Mouse (Mus musculus) kidney, embryonic 16.5 days (tissue): ENCODE data around the gene Casd1. TPM values are rescaled to one million over a fixed set of nuclear protein-coding genes. Genes with fewer than 3 reads are reported as not detected.

Experiments
- ATAC-seq: fragments of 200-750 bp; cut with Nextera tagmentation; 2 replicates; pipeline ENCODE4 v1.8.0; 2017; ENCODE audit warnings: moderate TSS enrichment; ENCODE audit not compliant: low FRiP score, low TSS enrichment
- H3K27ac ChIP-seq: fragments of 300-500 bp; sonication (generic); 2 replicates; pipeline ENCODE4 v1.5.1; 2014; ENCODE audit warnings: low read length
- H3K27me3 ChIP-seq: fragments of 300-500 bp; sonication (generic); 2 replicates; pipeline ENCODE4 v1.6.1; 2014; ENCODE audit warnings: low read length, control low read depth, mixed read lengths; ENCODE audit not compliant: insufficient read depth
- H3K36me3 ChIP-seq: fragments of 300-500 bp; sonication (generic); 2 replicates; pipeline ENCODE4 v1.6.1; 2014; ENCODE audit warnings: low read length, control low read depth, mixed read lengths; ENCODE audit not compliant: insufficient read depth
- H3K4me1 ChIP-seq: fragments of 300-500 bp; sonication (generic); 2 replicates; pipeline ENCODE4 v1.6.1; 2014; ENCODE audit warnings: low read length, control low read depth, mixed read lengths; ENCODE audit not compliant: insufficient read depth
- H3K4me2 ChIP-seq: fragments of 300-500 bp; sonication (generic); replicated peaks from 2 replicates; pipeline ENCODE4 v1.6.1; 2014; ENCODE audit warnings: low read depth, low read length
- H3K4me3 ChIP-seq: fragments of 300-500 bp; sonication (generic); 2 replicates; pipeline ENCODE4 v1.5.1; 2014; ENCODE audit warnings: mild to moderate bottlenecking, low read length
- H3K9ac ChIP-seq: fragments of 300-500 bp; sonication (generic); replicated peaks from 2 replicates; pipeline ENCODE4 v1.6.1; 2014; ENCODE audit warnings: low read length
- H3K9me3 ChIP-seq: fragments of 300-500 bp; sonication (generic); 2 replicates; pipeline ENCODE4 v1.6.1; 2016; ENCODE audit warnings: low read length, control low read depth
- WGBS: fragments of 180-500 bp; shearing (Covaris S2); extraction: QIAGEN DNeasy Blood & Tissue Kit; methylation state at CpG from one replicate; pipeline ENCODE4 v1.1.7; 2014; 5-methylcytosine and 5-hydroxymethylcytosine counted together
- polyA plus RNA-seq: library from polyadenylated mRNA; unstranded; fragments of >200 nt; fragmentation: Nextera tagmentation; extraction: Ambion mirVana; gene quantifications from 2 replicates; pipeline ENCODE4 v1.2.1, GENCODE M21; 2015

Gene Casd1
- polyA plus RNA-seq: 29.7 and 30.1 TPM in 2 replicates

- Histone ChIP-seq H3K9ac (peak within 1 kb of the TSS; percentile 98), H3K27ac (peak within 1 kb of the TSS; percentile 96), H3K4me3 (peak within 1 kb of the TSS; percentile 84), H3K4me2 (peak within 1 kb of the TSS; percentile 94), H3K27me3 (no peaks in the 10 kb centered on the region), H3K4me1 (peaks cover 24% of the 10 kb centered on the region), H3K9me3 (no peaks in the 10 kb centered on the region), H3K36me3 (no peaks in the 10 kb centered on the region)
- peak; percentile 88 for ATAC-seq
- WGBS: 0% methylated on average over 41 of the region's 64 CpGs
Measured at GRCm38 (mm10) chr6:4600658-4601296, at the start of gene Casd1. TSS of gene Casd1 (plus strand) at chr6:4600839.

GRCm38 (mm10) chr6:4555366-4555765 is 45.3 kb upstream of the Casd1 start:
- Histone ChIP-seq H3K4me1 (peaks cover 22% of the 10 kb centered on the region), H3K4me2 (no peak overlapping the region), H3K9ac (no peak overlapping the region), H3K36me3 (no peaks in the 10 kb centered on the region), H3K27me3 (peaks cover 3% of the 10 kb centered on the region; the same call in 1 of the 2 replicates), H3K27ac (no peak overlapping the region), H3K4me3 (no peak overlapping the region), H3K9me3 (no peaks in the 10 kb centered on the region)
- no peak for ATAC-seq
- 87% methylated on average over 6 of the region's 6 CpGs for WGBS

DNA sequence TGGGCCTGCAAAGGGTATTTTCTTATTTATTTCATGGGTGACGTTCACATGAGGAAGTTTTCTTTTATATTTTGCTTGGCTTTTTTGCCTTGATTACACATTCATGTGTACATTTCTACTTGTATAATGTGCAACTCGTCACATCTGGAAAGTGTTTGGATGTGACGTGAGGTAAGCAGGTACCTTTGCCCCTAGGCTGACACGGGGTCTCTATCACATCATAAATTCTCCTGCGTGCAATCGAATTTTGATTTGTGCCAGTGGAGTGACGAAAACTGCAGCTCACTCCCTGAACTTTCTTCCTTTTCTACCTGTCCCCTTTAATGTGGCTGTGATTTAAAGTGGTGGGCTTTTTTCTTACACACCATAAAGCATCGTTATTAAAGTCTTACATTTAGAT is 43.6 kb upstream of the Casd1 start:
- ATAC-seq: no peak
- H3K27ac ChIP-seq: no peak overlapping the region
- WGBS: 40% methylated on average over 8 of the region's 8 CpGs
- H3K4me2 ChIP-seq: no peak overlapping the region
- peaks cover 3% of the 10 kb centered on the region; the same call in 1 of the 2 replicates for H3K27me3 ChIP-seq
- H3K36me3 ChIP-seq: no peaks in the 10 kb centered on the region
- H3K9me3 ChIP-seq: no peaks in the 10 kb centered on the region
- peaks cover 36% of the 10 kb centered on the region for H3K4me1 ChIP-seq
- H3K9ac ChIP-seq: no peak overlapping the region
- no peak overlapping the region for H3K4me3 ChIP-seq

DNA sequence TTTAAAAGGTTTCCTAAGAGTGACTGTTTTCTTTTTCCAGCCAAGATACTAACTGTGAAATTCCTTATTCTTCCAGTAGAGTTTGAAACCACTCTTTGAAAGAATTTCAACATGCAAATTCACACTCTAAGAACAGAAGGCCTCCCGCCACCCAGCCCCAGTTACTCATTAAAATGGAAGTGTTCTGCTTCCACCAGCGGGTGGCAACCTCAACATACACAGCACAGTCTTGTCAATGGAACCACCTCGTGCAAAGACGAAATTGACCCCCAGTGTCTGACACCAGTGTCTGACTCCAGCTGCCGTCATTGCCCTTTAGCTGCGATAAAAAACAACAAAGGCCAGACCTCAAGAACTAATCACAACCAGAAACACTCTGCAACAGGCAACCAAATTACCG is 43.0 kb upstream of the Casd1 start:
- peaks cover 3% of the 10 kb centered on the region; the same call in 1 of the 2 replicates for H3K27me3 ChIP-seq
- no peak overlapping the region for H3K27ac ChIP-seq
- WGBS: 10% methylated on average over 7 of the region's 7 CpGs
- H3K4me2 ChIP-seq: peak overlapping the region; percentile 34; the same call in 1 of the 2 replicates
- no peak overlapping the region for H3K4me3 ChIP-seq
- H3K9ac ChIP-seq: no peak overlapping the region
- no peaks in the 10 kb centered on the region for H3K9me3 ChIP-seq
- peak; percentile 87 for ATAC-seq
- H3K36me3 ChIP-seq: no peaks in the 10 kb centered on the region
- peaks cover 36% of the 10 kb centered on the region for H3K4me1 ChIP-seq

GRCm38 (mm10) chr6:4561156-4561555 is 39.5 kb upstream of the Casd1 start:
- WGBS: 12% methylated on average over 11 of the region's 11 CpGs
- Histone ChIP-seq H3K27me3 (peaks cover 3% of the 10 kb centered on the region; the same call in 1 of the 2 replicates), H3K9ac (no peak overlapping the region), H3K27ac (0 out of 2 replicates have a peak overlapping the region, but pooled peaks have one; percentile 17), H3K4me3 (no peak overlapping the region), H3K36me3 (no peaks in the 10 kb centered on the region), H3K4me2 (peak overlapping the region; percentile 16; the same call in 1 of the 2 replicates), H3K9me3 (no peaks in the 10 kb centered on the region), H3K4me1 (peaks cover 31% of the 10 kb centered on the region)
- peak; percentile 78 for ATAC-seq

DNA sequence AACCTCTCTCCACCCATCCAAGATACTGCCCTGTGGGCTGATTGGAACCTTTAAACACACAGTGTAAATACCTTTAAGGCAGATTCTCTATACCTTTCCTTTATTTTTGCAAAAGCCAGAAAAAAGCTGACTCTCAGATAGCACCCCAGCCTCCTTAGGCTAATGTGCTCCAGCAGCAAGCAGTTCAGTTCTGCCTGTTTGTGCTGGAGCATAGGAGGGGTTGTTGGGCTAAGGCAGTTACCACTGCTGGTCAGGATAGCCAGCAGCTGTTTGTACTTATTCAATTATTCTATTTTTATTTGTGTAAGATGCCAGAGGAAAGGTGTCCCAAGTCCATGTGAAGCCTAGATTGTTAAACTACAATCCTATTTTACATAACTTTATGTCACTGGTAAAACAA is 39.0 kb upstream of the Casd1 start:
- H3K27me3 ChIP-seq: peaks cover 3% of the 10 kb centered on the region; the same call in 1 of the 2 replicates
- H3K4me1 ChIP-seq: peaks cover 31% of the 10 kb centered on the region
- H3K9me3 ChIP-seq: no peaks in the 10 kb centered on the region
- H3K36me3 ChIP-seq: no peaks in the 10 kb centered on the region
- H3K4me2 ChIP-seq: 0 out of 2 replicates have a peak overlapping the region, but pooled peaks have one; percentile 16
- no peak for ATAC-seq
- H3K27ac ChIP-seq: 0 out of 2 replicates have a peak overlapping the region, but pooled peaks have one; percentile 17
- no peak overlapping the region for H3K9ac ChIP-seq
- no peak overlapping the region for H3K4me3 ChIP-seq

GRCm38 (mm10) chr6:4562401-4562800 is 38.2 kb upstream of the Casd1 start:
- H3K27ac ChIP-seq: no peak overlapping the region
- 53% methylated on average over 1 of the region's 1 CpGs for WGBS
- ATAC-seq: no peak
- H3K9me3 ChIP-seq: no peaks in the 10 kb centered on the region
- H3K4me3 ChIP-seq: no peak overlapping the region
- peaks cover 27% of the 10 kb centered on the region for H3K4me1 ChIP-seq
- H3K27me3 ChIP-seq: peaks cover 3% of the 10 kb centered on the region; the same call in 1 of the 2 replicates
- H3K9ac ChIP-seq: no peak overlapping the region
- no peaks in the 10 kb centered on the region for H3K36me3 ChIP-seq
- H3K4me2 ChIP-seq: no peak overlapping the region

DNA sequence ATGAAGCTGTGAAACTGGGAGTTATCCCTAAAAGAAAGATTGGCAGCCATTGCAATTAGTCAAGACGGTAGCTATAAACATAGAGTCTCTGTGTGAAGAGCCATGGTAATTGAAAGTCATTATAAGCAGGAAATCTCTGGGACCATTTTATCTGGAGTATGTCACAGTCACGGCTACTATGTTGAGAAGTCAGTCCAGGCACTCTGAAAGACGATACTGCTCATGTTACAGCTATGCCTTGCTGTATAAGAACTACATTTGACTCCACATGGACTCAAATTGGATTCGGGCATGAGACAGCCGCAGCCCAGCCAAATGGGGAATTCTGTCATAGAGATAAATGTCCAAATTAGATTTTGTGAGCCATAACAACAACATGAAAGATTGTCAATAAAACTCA is 37.2 kb upstream of the Casd1 start:
- Histone ChIP-seq H3K9me3 (no peaks in the 10 kb centered on the region), H3K36me3 (no peaks in the 10 kb centered on the region), H3K27ac (no peak overlapping the region), H3K9ac (no peak overlapping the region), H3K27me3 (peaks cover 3% of the 10 kb centered on the region; the same call in 1 of the 2 replicates), H3K4me1 (peaks cover 20% of the 10 kb centered on the region), H3K4me2 (no peak overlapping the region), H3K4me3 (no peak overlapping the region)
- WGBS: 68% methylated on average over 5 of the region's 5 CpGs
- ATAC-seq: no peak

GRCm38 (mm10) chr6:4570412-4570811 is 30.2 kb upstream of the Casd1 start:
- no peak overlapping the region for H3K4me3 ChIP-seq
- 66% methylated on average over 4 of the region's 4 CpGs for WGBS
- no peaks in the 10 kb centered on the region for H3K4me1 ChIP-seq
- H3K27me3 ChIP-seq: no peaks in the 10 kb centered on the region
- ATAC-seq: no peak
- H3K9ac ChIP-seq: no peak overlapping the region
- no peak overlapping the region for H3K27ac ChIP-seq
- H3K9me3 ChIP-seq: no peaks in the 10 kb centered on the region
- H3K36me3 ChIP-seq: no peaks in the 10 kb centered on the region
- H3K4me2 ChIP-seq: no peak overlapping the region

- no peak overlapping the region for H3K9ac ChIP-seq
- no peaks in the 10 kb centered on the region for H3K4me1 ChIP-seq
- no peak overlapping the region for H3K4me3 ChIP-seq
- H3K9me3 ChIP-seq: no peaks in the 10 kb centered on the region
- 55% methylated on average over 5 of the region's 5 CpGs for WGBS
- no peaks in the 10 kb centered on the region for H3K36me3 ChIP-seq
- no peak overlapping the region for H3K27ac ChIP-seq
- H3K27me3 ChIP-seq: no peaks in the 10 kb centered on the region
- ATAC-seq: no peak
- H3K4me2 ChIP-seq: no peak overlapping the region
Measured at GRCm38 (mm10) chr6:4577756-4578155, 22.9 kb upstream of the Casd1 start.
